Mouse (Mus musculus) gastrocnemius, adult 8-10 months (tissue): ENCODE data around the gene Olfr480. TPM values are rescaled to one million over a fixed set of nuclear protein-coding genes. Genes with fewer than 3 reads are reported as not detected.

ENCODE experiments used
- DNase-seq, 2 experiments: peaks; one replicate each; pipeline ENCODE4 v3.0.0; 2022; ENCODE audit warnings: low spot score in 2 of 2
- total RNA-seq, 4 experiments: library from RNA; stranded (reverse); gene quantifications; 2 replicates each; pipeline ENCODE4 v1.2.4; 2022

The Olfr480 gene
- not detected for total RNA-seq

GRCm38 (mm10) chr7:108067246-108067645 lies at the start of gene Olfr480:
Gene Olfr480, minus strand, starts transcription at chr7:108067346.
- no peak for DNase-seq

GRCm38 (mm10) chr7:108100549-108100948 lies 33.4 kb upstream of the Olfr480 start, which contains the start of gene Olfr483:
Gene Olfr483, plus strand, starts transcription at chr7:108100849.
- DNase-seq = no peak

- no peak for DNase-seq
Observed at GRCm38 (mm10) chr7:108097486-108097885, 30.3 kb upstream of the Olfr480 start, which contains the start of gene Olfr482. Gene Olfr482, minus strand, starts transcription at chr7:108097586.

- DNase-seq = no peak
Observed at GRCm38 (mm10) chr7:108079555-108079954, 12.4 kb upstream of the Olfr480 start, which contains the start of gene Olfr481. Gene Olfr481, plus strand, starts transcription at chr7:108079855.

GRCm38 (mm10) chr7:108050393-108050792 lies 16.8 kb downstream of the Olfr480 start, which contains the start of gene Olfr479:
Gene Olfr479, plus strand, starts transcription at chr7:108050693.
- DNase-seq = no peak

- DNase-seq = no peak
Observed at GRCm38 (mm10) chr7:108033889-108034288, 33.3 kb downstream of the Olfr480 start, which contains the start of gene Olfr478. Gene Olfr478, minus strand, starts transcription at chr7:108033989.

Other genes with a start within 250 kb of the Olfr480 start
- gene Olfr469, start 241.8 kb downstream of the Olfr480 start, total RNA-seq = not detected
- not detected for gene Olfr470, start 219.9 kb downstream of the Olfr480 start, total RNA-seq
- not detected for gene Olfr472, start 169.4 kb downstream of the Olfr480 start, total RNA-seq
- not detected for gene Olfr473, start 136.9 kb downstream of the Olfr480 start, total RNA-seq
- not detected for gene Olfr474, start 112.7 kb downstream of the Olfr480 start, total RNA-seq
- gene Olfr476, start 102.5 kb downstream of the Olfr480 start, total RNA-seq = not detected
- not detected for gene Olfr477, start 80.7 kb downstream of the Olfr480 start, total RNA-seq
- not detected for gene Olfr478, start 33.4 kb downstream of the Olfr480 start, total RNA-seq
- not detected for gene Olfr479, start 16.7 kb downstream of the Olfr480 start, total RNA-seq
- not detected for gene Olfr481, start 12.5 kb upstream of the Olfr480 start, total RNA-seq
- gene Olfr482, start 30.2 kb upstream of the Olfr480 start, total RNA-seq = under 1 TPM; 0.46 to 0.88 (median 0.60) TPM
- gene Olfr483, start 33.5 kb upstream of the Olfr480 start, total RNA-seq = not detected
- not detected for gene Olfr484, start 60.1 kb upstream of the Olfr480 start, total RNA-seq
- gene Olfr485, start 92.5 kb upstream of the Olfr480 start, total RNA-seq = not detected
- gene Olfr486, start 105.4 kb upstream of the Olfr480 start, total RNA-seq = not detected
- not detected for gene Olfr487, start 147.3 kb upstream of the Olfr480 start, total RNA-seq
- not detected for gene Olfr488, start 191.0 kb upstream of the Olfr480 start, total RNA-seq
- not detected for gene Olfr490, start 221.6 kb upstream of the Olfr480 start, total RNA-seq
- gene Olfr491, start 246.1 kb upstream of the Olfr480 start, total RNA-seq = not detected